In genomic region chr13:38369624-38370023, GRCm38 (mm10) we compare ENCODE assay signal across 21 mouse cellular contexts. TPM values are rescaled to one million over a fixed set of nuclear protein-coding genes. Genes with fewer than 3 reads are reported as not detected.
A peak's percentile ranks its signal among the peaks of the same experiment; 100 is the strongest.
DNase-seq lines count a peak whose midpoint lies in the region; ATAC-seq and TF ChIP-seq lines count a peak whose summit lies in the region.
"Had no signal": no experiment of that assay in that cellular context is flagged by ENCODE, and none has a peak within 500 bp of the region (broad histone marks: within the 10 kb centered on the region; RNA-seq: fewer than 3 reads in every experiment).

No protein-coding gene starts in this region.

- H3K27me3 ChIP-seq in kidney, postnatal 0 days (ENCODE audit: insufficient read depth, low read length), result no peaks in the 10 kb centered on the region
- no peaks in the 10 kb centered on the region for H3K27me3 ChIP-seq in lung, postnatal 0 days (replicated peaks; ENCODE audit: insufficient read depth, low read length)
- H3K27me3 ChIP-seq: embryonic facial prominence, embryonic 12.5 days; embryonic facial prominence, embryonic 15.5 days; hindbrain, embryonic 12.5 days had no signal

- H3K9ac ChIP-seq in kidney, postnatal 0 days (ENCODE audit: low read depth, low read length), result no peak overlapping the region
- H3K9ac ChIP-seq in lung, postnatal 0 days (replicated peaks; ENCODE audit: low read depth), result no peak overlapping the region
- H3K9ac ChIP-seq: embryonic facial prominence, embryonic 12.5 days; embryonic facial prominence, embryonic 15.5 days; forebrain, postnatal 0 days; hindbrain, embryonic 12.5 days had no signal

- H3K36me3 ChIP-seq in kidney, postnatal 0 days (ENCODE audit: insufficient read depth, low read length), result no peaks in the 10 kb centered on the region
- no peaks in the 10 kb centered on the region for H3K36me3 ChIP-seq in lung, postnatal 0 days (ENCODE audit: insufficient read depth, low read length)
- H3K36me3 ChIP-seq: embryonic facial prominence, embryonic 12.5 days; embryonic facial prominence, embryonic 15.5 days; hindbrain, embryonic 12.5 days had no signal

- peak overlapping the region; percentile 36; the same call in 1 of the 2 replicates for H3K27ac ChIP-seq in kidney, postnatal 0 days
- H3K27ac ChIP-seq in lung, postnatal 0 days (ENCODE audit: low read length), result no peak overlapping the region
- H3K27ac ChIP-seq: embryonic facial prominence, embryonic 12.5 days; embryonic facial prominence, embryonic 15.5 days; gastrocnemius, adult 2 months; hindbrain, embryonic 12.5 days had no signal

- H3K4me2 ChIP-seq in kidney, postnatal 0 days (ENCODE audit: low read length), result no peak overlapping the region
- H3K4me2 ChIP-seq in lung, postnatal 0 days (replicated peaks; ENCODE audit: low read depth, low read length), result no peak overlapping the region
- H3K4me2 ChIP-seq: embryonic facial prominence, embryonic 12.5 days; embryonic facial prominence, embryonic 15.5 days; heart, embryonic 11.5 days; hindbrain, embryonic 12.5 days had no signal

- peak; percentile 78 for DNase-seq in kidney, postnatal 0 days (ENCODE audit: low spot score)
- no peak for DNase-seq in kidney, postnatal 36 days
- DNase-seq in kidney, postnatal 4 days, result peak; percentile 47 to 63
- DNase-seq in kidney, adult 18-20 months, result no peak
- DNase-seq in lung, postnatal 0 days (ENCODE audit: low spot score), result peak; percentile 56
- no peak for DNase-seq in lung, postnatal 25 days (ENCODE audit: low spot score)
- DNase-seq: cerebellum, adult 11 months; cerebellum, adult 2 months; cerebellum, adult 9-11 months; cerebellum, postnatal 25 days; forebrain, postnatal 0 days; gastrocnemius, adult 2 months; gastrocnemius, postnatal 14 days; heart, adult 11 months had no signal

- no peaks in the 10 kb centered on the region for H3K9me3 ChIP-seq in kidney, postnatal 0 days (replicated peaks; ENCODE audit: low read length)
- H3K9me3 ChIP-seq in lung, postnatal 0 days (ENCODE audit: low read length), result no peaks in the 10 kb centered on the region
- H3K9me3 ChIP-seq: embryonic facial prominence, embryonic 12.5 days; embryonic facial prominence, embryonic 15.5 days; hindbrain, embryonic 12.5 days had no signal

- H3K4me1 ChIP-seq in kidney, postnatal 0 days (replicated peaks; ENCODE audit: insufficient read depth, low read length), result no peaks in the 10 kb centered on the region
- H3K4me1 ChIP-seq in lung, postnatal 0 days (ENCODE audit: insufficient read depth, low read depth, low read length), result no peaks in the 10 kb centered on the region
- H3K4me1 ChIP-seq: embryonic facial prominence, embryonic 12.5 days; embryonic facial prominence, embryonic 15.5 days; hindbrain, embryonic 12.5 days had no signal

- H3K4me3 ChIP-seq in kidney, postnatal 0 days (replicated peaks; ENCODE audit: low read depth, low read length), result no peak overlapping the region
- no peak overlapping the region for H3K4me3 ChIP-seq in lung, postnatal 0 days (ENCODE audit: low read depth, low read length)
- H3K4me3 ChIP-seq: embryonic facial prominence, embryonic 12.5 days; embryonic facial prominence, embryonic 15.5 days; gastrocnemius, adult 2 months; hindbrain, embryonic 12.5 days had no signal

- ATAC-seq in kidney, postnatal 0 days (replicated peaks; ENCODE audit: low FRiP score, low read depth), result no peak
- ATAC-seq in lung, postnatal 0 days, result peak; percentile 19; the same call in 1 of the 2 replicates
- ATAC-seq: CD4-positive, CD25-positive, alpha-beta regulatory T cell, adult 4 months; forebrain, embryonic 14.5 days; forebrain, postnatal 0 days had no signal

- no peak for TF ChIP-seq CTCF in kidney, postnatal 0 days (IDR thresholded peaks at IDR 0.05; ENCODE audit: low read depth)
- no peak for TF ChIP-seq CTCF in lung, postnatal 0 days (IDR thresholded peaks at IDR 0.05)

- WGBS in kidney, postnatal 0 days, result 61% methylated on average over 5 of the region's 5 CpGs
- WGBS in lung, postnatal 0 days, result 26% methylated on average over 5 of the region's 5 CpGs

- TF ChIP-seq EP300 in lung, postnatal 0 days (IDR thresholded peaks at IDR 0.05), result 0 out of 2 replicates have a peak, but pooled peaks have one; percentile 37

RNA-seq across cellular contexts. Expression of gene Bmp6, which starts 24.7 kb away (rescaled TPM):
- polyA plus RNA-seq in kidney, postnatal 0 days (2015; fragmentation: Nextera tagmentation; extraction: Ambion mirVana), result 2.7 and 3.1 TPM in 2 replicates
- polyA plus RNA-seq in lung, postnatal 0 days (2015; fragmentation: Nextera tagmentation; extraction: Ambion mirVana), result 3.0 and 3.8 TPM in 2 replicates
- polyA plus RNA-seq: C2C12; CD4-positive, CD25-positive, alpha-beta regulatory T cell, adult 4 months had no signal

Comparison
In these comparisons a context has a peak if more than half of its experiments do, and no peak if none do; other contexts are left out.
1. DNase-seq: peak in kidney, postnatal 0 days (single experiment), kidney, postnatal 4 days (2 of 2) and lung, postnatal 0 days (single experiment); none in kidney, postnatal 36 days (0 of 2), kidney, adult 18-20 months (single experiment) and lung, postnatal 25 days (single experiment).